Mouse (Mus musculus) stomach, postnatal 0 days (tissue): ENCODE data around the gene Dmbx1.

Source experiments
- CTCF ChIP-seq: IDR thresholded peaks from 2 replicates; pipeline ENCODE4 v1.5.1; 2016; ENCODE audit warnings: antibody characterized with exemption, low read depth, mild to moderate bottlenecking, moderate library complexity
- EP300 ChIP-seq: optimal IDR thresholded peaks from 2 replicates; pipeline ENCODE3; 2016; ENCODE audit warnings: antibody characterized with exemption

- no peak for TF ChIP-seq CTCF
- no peak for TF ChIP-seq EP300
These were observed 19.8 kb downstream of the Dmbx1 start for GRCm38 (mm10) chr4:115919911-115920310.
